Mouse (Mus musculus): ENCODE measurements around the gene Uckl1. TPM values are rescaled to one million over a fixed set of nuclear protein-coding genes. Genes with fewer than 3 reads are reported as not detected.

The Uckl1 gene
- polyA plus RNA-seq (2014; fragmentation: Nextera tagmentation; extraction: Ambion mirVana): 61.3 and 66.6 TPM in 2 replicates

DNA sequence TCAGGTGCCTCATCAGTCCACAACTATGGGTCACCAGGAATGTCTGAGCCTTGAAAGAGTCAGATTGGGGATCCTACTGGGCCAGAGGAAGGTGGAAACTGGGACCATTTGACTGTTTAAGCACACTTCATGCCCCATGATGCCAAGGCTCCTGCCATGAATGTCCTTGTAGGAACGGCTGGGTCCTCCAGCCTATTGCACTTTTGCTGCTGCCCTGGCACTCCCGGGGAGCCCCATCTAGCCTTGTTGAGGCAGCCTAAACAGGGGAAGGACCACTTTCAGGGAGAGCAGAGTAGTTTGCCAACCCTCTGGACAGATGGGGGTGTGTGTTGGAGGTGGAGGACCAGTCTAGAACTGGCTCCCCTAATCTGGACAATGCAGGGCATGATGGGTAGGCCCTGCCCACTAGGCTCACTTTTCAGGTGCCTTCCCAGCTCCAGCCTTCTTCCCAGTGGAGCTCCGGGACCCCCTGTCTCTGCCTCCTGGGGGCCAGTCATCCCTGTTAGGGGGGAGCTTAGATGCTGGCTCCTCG, at the start of gene Uckl1:
Gene Uckl1, minus strand, starts transcription at position 482 of the 532 bp plus-strand sequence.
- H3K27ac ChIP-seq (ENCODE audit: low read depth, low read length): no peak within 1 kb of the TSS
- H3K4me3 ChIP-seq (ENCODE audit: low read depth, low read length): no peak within 1 kb of the TSS
- H3K9me3 ChIP-seq (ENCODE audit: control insufficient read depth, low read length): no peaks in the 10 kb centered on the region
- peaks cover 14% of the 10 kb centered on the region for H3K4me1 ChIP-seq (ENCODE audit: control insufficient read depth, insufficient read depth, low read length)
- no peaks in the 10 kb centered on the region for H3K27me3 ChIP-seq (ENCODE audit: control insufficient read depth, insufficient read depth, low read length)
- H3K4me2 ChIP-seq (ENCODE audit: low read depth, low read length): no peak within 1 kb of the TSS
- no peak for ATAC-seq (ENCODE audit: low read depth)
- H3K36me3 ChIP-seq (ENCODE audit: control insufficient read depth, insufficient read depth, low read length): peaks cover 55% of the 10 kb centered on the region
- 92% methylated on average over 4 of the region's 4 CpGs for WGBS
- no peak within 1 kb of the TSS for H3K9ac ChIP-seq (replicated peaks; ENCODE audit: low read depth, low read length)

DNA sequence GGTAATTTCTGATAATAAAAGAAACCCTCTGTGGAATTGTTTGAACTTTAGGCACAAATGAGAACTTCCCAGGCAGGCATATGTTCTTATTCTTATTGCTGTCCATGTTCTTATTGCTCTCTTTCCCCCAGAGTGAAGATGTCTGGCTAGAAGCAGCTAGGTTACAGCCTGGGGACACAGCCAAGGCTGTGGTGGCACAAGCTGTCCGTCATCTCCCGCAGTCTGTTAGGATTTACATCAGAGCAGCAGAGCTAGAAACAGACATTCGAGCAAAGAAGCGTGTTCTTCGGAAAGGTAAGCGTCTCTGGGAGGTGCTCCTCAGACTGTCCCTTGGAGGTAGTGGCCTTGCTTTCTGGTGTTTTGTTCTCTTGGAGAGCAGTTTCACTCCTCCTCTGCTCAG, 47.9 kb upstream of the Uckl1 start:
- no peak overlapping the region for H3K4me2 ChIP-seq (ENCODE audit: low read depth, low read length)
- WGBS: 96% methylated on average over 6 of the region's 6 CpGs
- H3K27me3 ChIP-seq (ENCODE audit: control insufficient read depth, insufficient read depth, low read length): no peaks in the 10 kb centered on the region
- no peak overlapping the region for H3K9ac ChIP-seq (replicated peaks; ENCODE audit: low read depth, low read length)
- H3K27ac ChIP-seq (ENCODE audit: low read depth, low read length): no peak overlapping the region
- no peaks in the 10 kb centered on the region for H3K4me1 ChIP-seq (ENCODE audit: control insufficient read depth, insufficient read depth, low read length)
- H3K36me3 ChIP-seq (ENCODE audit: control insufficient read depth, insufficient read depth, low read length): peaks cover 50% of the 10 kb centered on the region
- ATAC-seq (ENCODE audit: low read depth): no peak
- no peaks in the 10 kb centered on the region for H3K9me3 ChIP-seq (ENCODE audit: control insufficient read depth, low read length)
- no peak overlapping the region for H3K4me3 ChIP-seq (ENCODE audit: low read depth, low read length)

DNA sequence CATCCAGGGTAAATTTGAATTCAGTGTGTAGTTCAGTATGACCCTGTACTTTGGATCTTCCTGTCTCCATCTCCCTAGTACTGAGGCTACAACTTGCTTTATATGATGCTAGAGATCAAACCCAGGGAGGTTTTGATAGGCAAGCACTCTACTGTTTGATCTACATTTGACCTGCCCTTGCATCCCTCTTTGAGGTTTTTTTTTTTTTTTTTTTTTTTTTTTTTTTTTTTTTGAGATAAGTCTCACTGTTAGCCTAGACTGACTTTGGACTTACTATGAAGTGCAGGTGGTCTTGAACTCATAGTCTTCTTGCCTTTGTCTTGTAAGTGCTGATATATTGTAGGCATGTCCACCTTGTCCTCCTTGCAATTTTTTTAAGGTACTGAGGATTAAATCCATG, 43.8 kb upstream of the Uckl1 start:
- H3K27me3 ChIP-seq (ENCODE audit: control insufficient read depth, insufficient read depth, low read length): no peaks in the 10 kb centered on the region
- no peak overlapping the region for H3K27ac ChIP-seq (ENCODE audit: low read depth, low read length)
- H3K4me1 ChIP-seq (ENCODE audit: control insufficient read depth, insufficient read depth, low read length): no peaks in the 10 kb centered on the region
- no peak for ATAC-seq (ENCODE audit: low read depth)
- no peak overlapping the region for H3K9ac ChIP-seq (replicated peaks; ENCODE audit: low read depth, low read length)
- H3K9me3 ChIP-seq (ENCODE audit: control insufficient read depth, low read length): no peaks in the 10 kb centered on the region
- no peak overlapping the region for H3K4me3 ChIP-seq (ENCODE audit: low read depth, low read length)
- H3K36me3 ChIP-seq (ENCODE audit: control insufficient read depth, insufficient read depth, low read length): peaks cover 27% of the 10 kb centered on the region; the same call in 1 of the 2 replicates
- no peak overlapping the region for H3K4me2 ChIP-seq (ENCODE audit: low read depth, low read length)

DNA sequence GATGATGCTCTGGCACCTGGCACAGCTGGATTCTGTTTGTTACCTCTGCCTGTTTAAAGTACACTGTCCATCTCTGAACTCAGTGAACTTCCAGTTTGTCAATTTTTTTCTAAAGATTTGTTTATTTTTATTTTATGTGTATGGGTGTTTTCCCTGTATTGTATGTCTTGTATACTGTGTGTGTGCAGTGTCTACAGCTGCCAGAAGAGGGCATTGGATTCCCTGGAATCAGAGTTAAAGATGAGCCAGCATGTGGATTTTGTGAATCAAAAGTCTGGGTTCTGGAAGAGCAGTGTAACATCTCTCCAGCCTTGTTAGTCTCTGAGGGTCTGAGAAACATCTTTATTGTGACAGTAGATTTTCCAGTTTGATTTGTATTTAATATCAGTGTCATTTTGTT, 38.7 kb upstream of the Uckl1 start:
- Histone ChIP-seq H3K27ac (ENCODE audit: low read depth, low read length) (no peak overlapping the region), H3K4me2 (ENCODE audit: low read depth, low read length) (no peak overlapping the region), H3K27me3 (ENCODE audit: control insufficient read depth, insufficient read depth, low read length) (no peaks in the 10 kb centered on the region), H3K9ac (replicated peaks; ENCODE audit: low read depth, low read length) (no peak overlapping the region), H3K4me1 (ENCODE audit: control insufficient read depth, insufficient read depth, low read length) (no peaks in the 10 kb centered on the region), H3K36me3 (ENCODE audit: control insufficient read depth, insufficient read depth, low read length) (peaks cover 33% of the 10 kb centered on the region), H3K9me3 (ENCODE audit: control insufficient read depth, low read length) (no peaks in the 10 kb centered on the region), H3K4me3 (ENCODE audit: low read depth, low read length) (no peak overlapping the region)
- no peak for ATAC-seq (ENCODE audit: low read depth)

DNA sequence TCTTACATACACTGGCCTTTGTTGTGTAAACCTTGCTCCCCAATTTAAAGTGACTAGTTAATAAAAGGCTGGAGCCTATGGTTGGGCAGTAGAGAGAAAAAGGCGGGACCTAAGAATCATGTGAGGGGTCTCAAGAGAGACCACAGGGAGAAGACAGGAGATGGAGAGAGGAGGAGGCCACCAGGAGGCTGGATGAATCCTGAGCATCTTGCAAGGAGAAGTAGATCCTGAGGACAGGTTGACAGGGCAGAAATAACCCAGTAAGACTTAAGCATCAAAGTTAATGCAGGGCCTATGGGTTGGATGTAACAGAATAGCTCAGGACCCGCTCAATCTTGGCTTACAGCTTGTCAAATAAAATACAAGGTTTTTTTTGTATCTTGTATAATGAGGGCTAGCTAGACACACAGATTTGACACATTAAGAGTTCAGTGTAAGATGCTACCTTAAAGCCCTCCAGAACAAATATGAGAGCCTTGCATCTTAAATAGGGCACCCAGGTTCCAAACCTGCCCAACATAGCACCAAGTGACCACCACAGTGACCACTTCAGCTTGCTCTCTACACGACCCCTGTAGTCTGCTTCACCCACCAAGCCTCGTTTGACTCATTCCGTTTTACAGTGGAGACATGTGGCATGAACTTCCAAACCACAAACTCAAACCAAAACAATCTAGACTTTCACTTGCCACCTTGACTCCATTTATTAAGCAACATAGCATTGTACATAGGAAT, 34.2 kb upstream of the Uckl1 start:
- no peak overlapping the region for H3K9ac ChIP-seq (replicated peaks; ENCODE audit: low read depth, low read length)
- no peak overlapping the region for H3K4me3 ChIP-seq (ENCODE audit: low read depth, low read length)
- H3K4me1 ChIP-seq (ENCODE audit: control insufficient read depth, insufficient read depth, low read length): no peaks in the 10 kb centered on the region
- ATAC-seq (ENCODE audit: low read depth): no peak
- H3K4me2 ChIP-seq (ENCODE audit: low read depth, low read length): no peak overlapping the region
- peaks cover 31% of the 10 kb centered on the region for H3K36me3 ChIP-seq (ENCODE audit: control insufficient read depth, insufficient read depth, low read length)
- 86% methylated on average over 5 of the region's 5 CpGs for WGBS
- H3K27ac ChIP-seq (ENCODE audit: low read depth, low read length): no peak overlapping the region
- no peaks in the 10 kb centered on the region for H3K27me3 ChIP-seq (ENCODE audit: control insufficient read depth, insufficient read depth, low read length)
- H3K9me3 ChIP-seq (ENCODE audit: control insufficient read depth, low read length): no peaks in the 10 kb centered on the region

DNA sequence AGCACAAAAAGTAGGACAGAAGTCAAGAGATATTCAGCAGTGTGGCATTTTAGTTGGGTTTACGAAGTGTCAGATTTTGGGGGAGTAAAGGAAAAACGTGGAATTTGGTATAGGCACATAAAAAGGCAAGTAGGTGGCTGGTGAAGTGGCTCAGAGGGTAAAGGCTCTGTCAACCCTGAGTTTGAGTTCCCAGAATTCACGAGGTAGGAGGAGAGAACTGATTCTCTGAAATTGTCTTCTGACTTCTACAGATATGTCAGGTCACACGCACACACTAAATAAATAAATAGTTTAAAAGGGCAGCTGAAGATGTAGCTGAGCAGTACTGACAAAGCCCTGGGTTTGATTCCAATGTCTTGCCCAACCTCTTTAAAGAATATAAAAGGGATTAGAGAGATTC, 17.7 kb upstream of the Uckl1 start:
- Histone ChIP-seq H3K4me2 (ENCODE audit: low read depth, low read length) (peak overlapping the region; percentile 87), H3K27me3 (ENCODE audit: control insufficient read depth, insufficient read depth, low read length) (no peaks in the 10 kb centered on the region), H3K9ac (replicated peaks; ENCODE audit: low read depth, low read length) (no peak overlapping the region), H3K36me3 (ENCODE audit: control insufficient read depth, insufficient read depth, low read length) (no peaks in the 10 kb centered on the region), H3K9me3 (ENCODE audit: control insufficient read depth, low read length) (no peaks in the 10 kb centered on the region), H3K4me3 (ENCODE audit: low read depth, low read length) (no peak overlapping the region), H3K27ac (ENCODE audit: low read depth, low read length) (no peak overlapping the region), H3K4me1 (ENCODE audit: control insufficient read depth, insufficient read depth, low read length) (peaks cover 15% of the 10 kb centered on the region)
- 78% methylated on average over 4 of the region's 4 CpGs for WGBS
- no peak for ATAC-seq (ENCODE audit: low read depth)

DNA sequence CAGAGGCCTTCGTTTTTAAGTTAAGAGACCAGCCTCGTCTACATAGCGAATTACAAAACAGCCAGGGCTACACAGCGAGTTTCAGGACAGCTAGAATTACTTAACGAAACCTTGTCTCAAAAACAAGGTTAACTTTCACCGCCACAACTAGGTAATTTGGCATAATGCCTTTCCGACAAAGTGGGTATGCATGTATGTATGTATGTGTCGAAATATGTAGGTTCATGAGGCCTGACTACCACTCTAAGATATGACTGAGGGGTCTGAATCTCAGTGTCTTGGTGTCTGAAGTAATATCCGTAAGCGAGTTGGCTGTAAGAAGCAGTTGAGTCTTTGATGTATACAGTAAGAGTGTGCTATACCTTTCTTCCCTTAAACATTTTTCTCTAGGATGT, 17.1 kb upstream of the Uckl1 start:
- peaks cover 17% of the 10 kb centered on the region for H3K4me1 ChIP-seq (ENCODE audit: control insufficient read depth, insufficient read depth, low read length)
- H3K9me3 ChIP-seq (ENCODE audit: control insufficient read depth, low read length): no peaks in the 10 kb centered on the region
- peak overlapping the region; percentile 90 for H3K9ac ChIP-seq (replicated peaks; ENCODE audit: low read depth, low read length)
- no peaks in the 10 kb centered on the region for H3K27me3 ChIP-seq (ENCODE audit: control insufficient read depth, insufficient read depth, low read length)
- peak overlapping the region; percentile 87 for H3K4me2 ChIP-seq (ENCODE audit: low read depth, low read length)
- H3K27ac ChIP-seq (ENCODE audit: low read depth, low read length): peak overlapping the region; percentile 84; the same call in 1 of the 2 replicates
- ATAC-seq (ENCODE audit: low read depth): no peak
- peak overlapping the region; percentile 84 for H3K4me3 ChIP-seq (ENCODE audit: low read depth, low read length)
- WGBS: 30% methylated on average over 10 of the region's 10 CpGs
- no peaks in the 10 kb centered on the region for H3K36me3 ChIP-seq (ENCODE audit: control insufficient read depth, insufficient read depth, low read length)

DNA sequence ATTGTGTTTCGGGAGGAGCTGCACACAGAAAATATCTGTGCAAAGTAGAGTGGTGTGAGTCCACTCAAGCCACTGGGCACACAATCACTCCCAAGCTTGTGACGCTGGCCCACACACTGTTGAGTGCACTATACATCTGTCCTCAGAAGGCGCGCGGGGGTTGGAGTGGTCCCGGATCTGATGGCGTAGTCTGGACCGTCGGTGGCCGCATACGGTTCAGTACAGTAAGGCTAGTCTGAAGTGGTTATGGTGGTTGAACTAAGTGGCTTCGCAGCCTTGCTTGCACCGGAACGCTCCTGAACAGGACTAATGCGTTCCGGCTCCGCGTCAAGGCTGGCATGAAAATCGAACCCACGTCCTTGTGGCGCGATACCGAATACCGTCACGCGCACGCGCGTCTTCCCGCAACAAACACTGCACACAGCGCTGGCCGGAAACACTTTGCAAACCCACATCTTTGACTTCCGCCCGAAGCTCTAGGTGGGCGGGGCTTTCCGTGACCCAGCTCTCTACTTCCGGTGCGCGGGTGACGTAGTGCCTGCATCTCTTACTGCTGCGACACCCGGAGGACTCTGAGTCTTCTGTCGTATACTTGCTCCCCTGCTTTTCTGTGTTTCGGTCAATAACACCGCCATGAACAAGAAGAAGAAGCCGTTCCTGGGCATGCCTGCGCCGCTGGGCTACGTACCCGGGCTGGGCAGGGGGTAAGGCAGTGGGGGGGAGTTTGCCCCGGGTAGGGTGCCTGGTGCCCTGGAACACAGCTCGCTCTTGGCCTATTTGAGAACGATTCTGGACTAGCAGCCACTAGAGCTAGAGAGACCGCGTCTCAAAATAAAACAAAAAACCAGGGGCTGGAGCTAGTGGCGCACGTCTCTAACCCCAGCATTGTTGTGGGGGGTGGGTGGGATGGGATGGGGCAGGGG, 16.4 kb upstream of the Uckl1 start:
- Histone ChIP-seq H3K27ac (ENCODE audit: low read depth, low read length) (peak overlapping the region; percentile 87), H3K9ac (replicated peaks; ENCODE audit: low read depth, low read length) (peak overlapping the region; percentile 90), H3K4me1 (ENCODE audit: control insufficient read depth, insufficient read depth, low read length) (peaks cover 17% of the 10 kb centered on the region), H3K27me3 (ENCODE audit: control insufficient read depth, insufficient read depth, low read length) (no peaks in the 10 kb centered on the region), H3K4me2 (ENCODE audit: low read depth, low read length) (peak overlapping the region; percentile 87), H3K9me3 (ENCODE audit: control insufficient read depth, low read length) (no peaks in the 10 kb centered on the region), H3K36me3 (ENCODE audit: control insufficient read depth, insufficient read depth, low read length) (0 out of 2 replicates have a peak, but pooled peaks cover 4% of the 10 kb centered on the region), H3K4me3 (ENCODE audit: low read depth, low read length) (peak overlapping the region; percentile 84)
- peak; percentile 93 for ATAC-seq (ENCODE audit: low read depth)
- 2% methylated on average over 57 of the region's 57 CpGs for WGBS

Measured in neural tube, embryonic 14.5 days (tissue).